Mouse (Mus musculus) neural tube, embryonic 12.5 days (tissue): Measurements from ENCODE around the gene Mgll. TPM values are rescaled to one million over a fixed set of nuclear protein-coding genes. Genes with fewer than 3 reads are reported as not detected.

Source experiments
- ATAC-seq: fragments of 200-750 bp; cut with Nextera tagmentation; 2 replicates; pipeline ENCODE4 v1.8.0; 2017; ENCODE audit warnings: low read depth, mild to moderate bottlenecking, moderate TSS enrichment, moderate library complexity; ENCODE audit not compliant: low FRiP score
- H3K27ac ChIP-seq: fragments of 300-500 bp; sonication (generic); 2 replicates; pipeline ENCODE4 v1.5.1; 2016
- H3K27me3 ChIP-seq: fragments of 300-500 bp; sonication (generic); replicated peaks from 2 replicates; pipeline ENCODE4 v1.6.1; 2016; ENCODE audit warnings: mild to moderate bottlenecking
- H3K36me3 ChIP-seq: fragments of 300-500 bp; sonication (generic); 2 replicates; pipeline ENCODE4 v1.6.1; 2016; ENCODE audit warnings: mild to moderate bottlenecking
- H3K4me1 ChIP-seq: fragments of 300-500 bp; sonication (generic); 2 replicates; pipeline ENCODE4 v1.6.1; 2016
- H3K4me2 ChIP-seq: fragments of 300-500 bp; sonication (generic); replicated peaks from 2 replicates; pipeline ENCODE4 v1.6.1; 2016; ENCODE audit warnings: mild to moderate bottlenecking
- H3K4me3 ChIP-seq: fragments of 300-500 bp; sonication (generic); 2 replicates; pipeline ENCODE4 v1.5.1; 2016
- H3K9ac ChIP-seq: fragments of 300-500 bp; sonication (generic); 2 replicates; pipeline ENCODE4 v1.6.1; 2016; ENCODE audit warnings: mild to moderate bottlenecking
- H3K9me3 ChIP-seq: fragments of 300-500 bp; sonication (generic); 2 replicates; pipeline ENCODE4 v1.6.1; 2016; ENCODE audit warnings: mild to moderate bottlenecking
- WGBS: fragments of 180-500 bp; shearing (Covaris S2); methylation state at CpG from one replicate; pipeline ENCODE4 v1.1.7; 2016; 5-methylcytosine and 5-hydroxymethylcytosine counted together
- polyA plus RNA-seq: library from polyadenylated mRNA; unstranded; fragments of >200 nt; fragmentation: Nextera tagmentation; extraction: Ambion mirVana; gene quantifications from 2 replicates; pipeline ENCODE4 v1.2.1, GENCODE M21; 2016

Gene Mgll
- polyA plus RNA-seq, 1 experiment from 2014 or later, result 9.3 TPM

DNA sequence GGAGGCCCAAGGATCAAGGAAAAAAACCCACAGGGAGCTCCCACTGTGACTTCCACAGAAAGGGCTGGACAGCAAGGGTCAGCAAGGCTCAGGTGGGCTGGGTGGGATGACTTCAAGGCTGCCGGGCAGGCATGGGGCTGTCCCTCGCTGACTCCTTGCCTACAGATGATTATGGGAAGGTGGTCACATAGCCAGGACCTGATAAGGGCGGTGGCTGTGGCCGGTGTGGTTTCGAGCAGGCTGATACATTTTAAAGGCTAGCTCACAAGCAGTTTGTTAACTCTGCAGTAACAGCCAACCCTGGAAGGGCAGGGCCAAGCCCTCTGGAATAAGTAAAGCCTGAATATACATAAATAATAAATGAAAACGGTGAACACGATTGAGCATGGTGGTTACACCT lies 78.8 kb downstream of the Mgll start:
- Histone ChIP-seq H3K9ac (no peak overlapping the region), H3K4me2 (no peak overlapping the region), H3K9me3 (no peaks in the 10 kb centered on the region), H3K4me3 (no peak overlapping the region), H3K27ac (no peak overlapping the region), H3K27me3 (no peaks in the 10 kb centered on the region), H3K4me1 (peaks cover 4% of the 10 kb centered on the region; the same call in 1 of the 2 replicates), H3K36me3 (no peaks in the 10 kb centered on the region)
- ATAC-seq, result no peak
- 83% methylated on average over 7 of the region's 7 CpGs for WGBS

DNA sequence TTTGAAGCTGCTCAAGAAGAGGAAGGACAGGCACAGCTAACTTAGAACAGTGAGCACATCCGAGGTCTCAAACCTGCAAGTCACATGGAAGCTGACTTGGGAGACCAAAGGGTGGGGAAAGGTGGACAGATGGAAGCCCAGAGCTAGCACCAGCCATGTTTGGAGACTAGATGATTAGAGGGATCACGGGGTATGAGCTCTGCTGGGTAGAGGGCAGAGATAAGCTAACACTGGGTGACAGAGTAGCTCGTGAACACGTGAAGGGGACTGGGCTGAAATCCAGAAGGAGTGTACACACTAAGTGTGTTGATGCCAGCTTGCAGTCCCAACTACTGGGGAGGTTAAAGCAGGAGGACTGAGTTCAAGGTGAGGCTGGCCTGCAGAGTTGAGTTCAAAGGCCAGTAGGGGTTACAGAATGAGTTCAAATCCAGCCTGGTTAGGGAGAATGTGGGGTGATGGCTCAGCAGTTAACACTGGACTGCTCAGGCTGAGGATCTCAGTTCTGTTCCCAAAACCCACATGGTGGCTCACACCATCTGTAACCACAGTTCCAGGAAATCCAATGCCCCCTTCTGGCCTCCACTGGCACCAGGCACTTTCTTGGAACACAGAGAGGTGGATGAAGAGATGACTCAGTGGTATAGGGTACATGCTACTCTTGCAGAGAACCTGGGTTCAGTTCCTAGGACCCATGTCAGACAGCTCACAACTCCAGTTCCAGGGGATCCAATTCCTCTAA lies 79.9 kb downstream of the Mgll start:
- no peaks in the 10 kb centered on the region for H3K36me3 ChIP-seq
- no peak overlapping the region for H3K4me3 ChIP-seq
- H3K4me1 ChIP-seq, result peaks cover 4% of the 10 kb centered on the region; the same call in 1 of the 2 replicates
- no peak overlapping the region for H3K4me2 ChIP-seq
- 93% methylated on average over 4 of the region's 4 CpGs for WGBS
- no peak overlapping the region for H3K27ac ChIP-seq
- H3K27me3 ChIP-seq, result no peaks in the 10 kb centered on the region
- H3K9ac ChIP-seq, result no peak overlapping the region
- H3K9me3 ChIP-seq, result no peaks in the 10 kb centered on the region
- ATAC-seq, result no peak

- no peak overlapping the region for H3K27ac ChIP-seq
- H3K4me2 ChIP-seq, result no peak overlapping the region
- H3K27me3 ChIP-seq, result no peaks in the 10 kb centered on the region
- peaks cover 6% of the 10 kb centered on the region for H3K4me1 ChIP-seq
- H3K4me3 ChIP-seq, result no peak overlapping the region
- H3K9ac ChIP-seq, result no peak overlapping the region
- no peak for ATAC-seq
- WGBS, result 92% methylated on average over 17 of the region's 17 CpGs
- no peaks in the 10 kb centered on the region for H3K36me3 ChIP-seq
- H3K9me3 ChIP-seq, result no peaks in the 10 kb centered on the region
Measured at GRCm38 (mm10) chr6:88804966-88805577, 80.9 kb downstream of the Mgll start.

GRCm38 (mm10) chr6:88809091-88810037 lies 85.2 kb downstream of the Mgll start:
- Histone ChIP-seq H3K27me3 (no peaks in the 10 kb centered on the region), H3K36me3 (no peaks in the 10 kb centered on the region), H3K4me2 (no peak overlapping the region), H3K4me1 (peaks cover 14% of the 10 kb centered on the region; the same call in 1 of the 2 replicates), H3K9ac (no peak overlapping the region), H3K9me3 (no peaks in the 10 kb centered on the region), H3K4me3 (no peak overlapping the region), H3K27ac (no peak overlapping the region)
- WGBS, result 74% methylated on average over 23 of the region's 23 CpGs
- no peak for ATAC-seq

DNA sequence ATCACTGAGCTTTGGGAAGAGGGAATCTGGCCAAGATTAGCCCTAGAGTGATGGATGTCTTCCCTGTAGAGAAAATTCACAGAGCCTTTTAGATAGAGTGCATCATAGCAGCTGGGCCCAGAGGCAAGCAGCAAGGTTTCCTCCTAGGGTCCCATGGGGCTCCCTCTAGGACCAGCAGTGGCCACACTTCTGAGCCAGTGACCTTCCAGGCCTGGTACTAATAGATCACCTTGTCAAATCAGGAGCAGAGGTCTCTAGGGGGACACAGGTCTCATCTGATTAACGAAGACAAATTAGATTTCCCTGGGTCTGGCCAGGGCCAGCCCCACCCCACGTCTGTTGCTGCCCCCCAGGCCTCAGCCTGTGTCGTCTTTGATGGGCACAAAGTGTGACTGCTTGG lies 86.1 kb downstream of the Mgll start:
- ATAC-seq, result peak; percentile 21; the same call in 1 of the 2 replicates
- Histone ChIP-seq H3K4me1 (peaks cover 14% of the 10 kb centered on the region; the same call in 1 of the 2 replicates), H3K4me3 (no peak overlapping the region), H3K27me3 (no peaks in the 10 kb centered on the region), H3K27ac (no peak overlapping the region), H3K36me3 (no peaks in the 10 kb centered on the region), H3K9me3 (no peaks in the 10 kb centered on the region), H3K9ac (no peak overlapping the region), H3K4me2 (no peak overlapping the region)
- WGBS, result 40% methylated on average over 3 of the region's 3 CpGs

GRCm38 (mm10) chr6:88811396-88811795 lies 87.2 kb downstream of the Mgll start:
- ATAC-seq, result no peak
- H3K36me3 ChIP-seq, result no peaks in the 10 kb centered on the region
- no peak overlapping the region for H3K4me2 ChIP-seq
- H3K27me3 ChIP-seq, result no peaks in the 10 kb centered on the region
- WGBS, result 33% methylated on average over 6 of the region's 7 CpGs
- H3K9ac ChIP-seq, result no peak overlapping the region
- no peaks in the 10 kb centered on the region for H3K9me3 ChIP-seq
- no peak overlapping the region for H3K4me3 ChIP-seq
- H3K27ac ChIP-seq, result no peak overlapping the region
- peaks cover 14% of the 10 kb centered on the region; the same call in 1 of the 2 replicates for H3K4me1 ChIP-seq

GRCm38 (mm10) chr6:88811880-88812400 lies 87.7 kb downstream of the Mgll start:
- Histone ChIP-seq H3K9me3 (no peaks in the 10 kb centered on the region), H3K4me1 (peaks cover 14% of the 10 kb centered on the region; the same call in 1 of the 2 replicates), H3K27ac (no peak overlapping the region), H3K4me3 (no peak overlapping the region), H3K4me2 (no peak overlapping the region), H3K27me3 (no peaks in the 10 kb centered on the region), H3K9ac (no peak overlapping the region), H3K36me3 (no peaks in the 10 kb centered on the region)
- no peak for ATAC-seq
- 57% methylated on average over 7 of the region's 7 CpGs for WGBS

- no peak overlapping the region for H3K4me3 ChIP-seq
- no peak overlapping the region for H3K9ac ChIP-seq
- 76% methylated on average over 3 of the region's 3 CpGs for WGBS
- no peak for ATAC-seq
- H3K36me3 ChIP-seq, result no peaks in the 10 kb centered on the region
- no peaks in the 10 kb centered on the region for H3K9me3 ChIP-seq
- H3K27ac ChIP-seq, result no peak overlapping the region
- H3K4me1 ChIP-seq, result peaks cover 14% of the 10 kb centered on the region; the same call in 1 of the 2 replicates
- H3K4me2 ChIP-seq, result no peak overlapping the region
- no peaks in the 10 kb centered on the region for H3K27me3 ChIP-seq
Measured at GRCm38 (mm10) chr6:88812886-88813285, 88.7 kb downstream of the Mgll start.

GRCm38 (mm10) chr6:88813832-88814231 lies 89.6 kb downstream of the Mgll start:
- H3K4me1 ChIP-seq, result peaks cover 14% of the 10 kb centered on the region; the same call in 1 of the 2 replicates
- H3K4me3 ChIP-seq, result no peak overlapping the region
- no peak overlapping the region for H3K27ac ChIP-seq
- H3K4me2 ChIP-seq, result no peak overlapping the region
- ATAC-seq, result no peak
- WGBS, result 79% methylated on average over 10 of the region's 10 CpGs
- no peaks in the 10 kb centered on the region for H3K9me3 ChIP-seq
- no peaks in the 10 kb centered on the region for H3K36me3 ChIP-seq
- H3K9ac ChIP-seq, result no peak overlapping the region
- H3K27me3 ChIP-seq, result no peaks in the 10 kb centered on the region

- no peaks in the 10 kb centered on the region for H3K36me3 ChIP-seq
- H3K27me3 ChIP-seq, result no peaks in the 10 kb centered on the region
- no peak overlapping the region for H3K4me2 ChIP-seq
- H3K4me3 ChIP-seq, result no peak overlapping the region
- ATAC-seq, result no peak
- H3K4me1 ChIP-seq, result peaks cover 13% of the 10 kb centered on the region; the same call in 1 of the 2 replicates
- WGBS, result 59% methylated on average over 3 of the region's 3 CpGs
- H3K9ac ChIP-seq, result no peak overlapping the region
- H3K27ac ChIP-seq, result no peak overlapping the region
- no peaks in the 10 kb centered on the region for H3K9me3 ChIP-seq
Measured at GRCm38 (mm10) chr6:88815036-88815435, 90.8 kb downstream of the Mgll start.

DNA sequence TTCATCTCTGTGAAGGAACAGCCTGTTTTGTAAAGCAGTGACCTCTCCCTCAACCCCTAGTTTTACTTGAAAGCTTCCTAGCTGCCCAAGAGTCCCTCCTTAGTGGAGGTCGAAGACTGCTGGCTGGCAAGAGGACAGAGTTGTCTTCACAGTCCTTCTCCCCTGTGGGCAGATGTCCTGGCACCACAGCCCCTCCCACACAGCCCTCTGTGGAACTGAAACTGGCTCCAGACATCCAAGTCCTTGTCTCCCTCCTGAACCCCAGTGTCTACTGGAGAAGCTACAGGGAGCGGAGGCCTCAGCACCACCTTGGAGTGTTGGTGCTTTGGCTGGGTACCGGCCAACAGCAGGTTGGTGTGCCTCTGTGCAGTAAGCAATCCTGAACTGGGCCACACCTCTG lies 91.3 kb downstream of the Mgll start:
- no peaks in the 10 kb centered on the region for H3K27me3 ChIP-seq
- no peak overlapping the region for H3K4me3 ChIP-seq
- 86% methylated on average over 3 of the region's 3 CpGs for WGBS
- no peak overlapping the region for H3K4me2 ChIP-seq
- no peak overlapping the region for H3K27ac ChIP-seq
- H3K9ac ChIP-seq, result no peak overlapping the region
- H3K4me1 ChIP-seq, result peaks cover 8% of the 10 kb centered on the region; the same call in 1 of the 2 replicates
- no peaks in the 10 kb centered on the region for H3K9me3 ChIP-seq
- H3K36me3 ChIP-seq, result no peaks in the 10 kb centered on the region
- no peak for ATAC-seq

- Histone ChIP-seq H3K27me3 (0 out of 2 replicates have a peak, but pooled peaks cover 1% of the 10 kb centered on the region), H3K9me3 (no peaks in the 10 kb centered on the region), H3K4me3 (no peak overlapping the region), H3K36me3 (no peaks in the 10 kb centered on the region), H3K4me2 (no peak overlapping the region), H3K9ac (no peak overlapping the region), H3K4me1 (no peaks in the 10 kb centered on the region), H3K27ac (no peak overlapping the region)
- 90% methylated on average over 3 of the region's 3 CpGs for WGBS
- no peak for ATAC-seq
Measured at GRCm38 (mm10) chr6:88816913-88817312, 92.7 kb downstream of the Mgll start.
